Mouse (Mus musculus): ENCODE results near the gene Foxred2.

- no peak for TF ChIP-seq EP300 (IDR thresholded peaks at IDR 0.05; ENCODE audit: low read depth in 1 of 2, low read length in 2 of 2)
- TF ChIP-seq CTCF (IDR thresholded peaks at IDR 0.05 in 2 of 3, conservative IDR thresholded peaks at IDR 0.05 in 1 of 3; ENCODE audit: control insufficient read depth in 1 of 3, insufficient read depth in 1 of 3, low read depth in 2 of 3, low read length in 3 of 3, poor library complexity in 1 of 3, severe bottlenecking in 1 of 3), result no peak
- TF ChIP-seq POLR2A (IDR thresholded peaks at IDR 0.05; ENCODE audit: control insufficient read depth in 1 of 2, insufficient read depth in 1 of 2, low read depth in 1 of 2, low read length in 2 of 2, poor library complexity in 1 of 2), result no peak
- no peak for TF ChIP-seq RCOR1 (IDR thresholded peaks at IDR 0.05; ENCODE audit: low read depth, low read length)
- TF ChIP-seq SIN3A (IDR thresholded peaks at IDR 0.05; ENCODE audit: low read length), result no peak
- no peak for TF ChIP-seq SMC3 (IDR thresholded peaks at IDR 0.05; ENCODE audit: low read depth, low read length)
- TF ChIP-seq CHD1 (IDR thresholded peaks at IDR 0.05; ENCODE audit: low read depth, low read length), result no peak
- TF ChIP-seq GABPA (IDR thresholded peaks at IDR 0.05; ENCODE audit: low read depth, low read length), result no peak
- TF ChIP-seq BHLHE40 (IDR thresholded peaks at IDR 0.05; ENCODE audit: borderline replicate concordance, low read depth, low read length), result no peak
- no peak for TF ChIP-seq HCFC1 (IDR thresholded peaks at IDR 0.05; ENCODE audit: low read depth, low read length)
- no peak for TF ChIP-seq ETS1 (IDR thresholded peaks at IDR 0.05; ENCODE audit: low read depth, low read length)
Measured at GRCm38 (mm10) chr15:77921636-77922035, 34.9 kb downstream of the Foxred2 start.
